Mouse (Mus musculus): ENCODE results near the gene Pik3ca.

GRCm38 (mm10) chr3:32396794-32397460 lies 544 bp upstream of the Pik3ca start:
- TF ChIP-seq CTCF (IDR thresholded peaks at IDR 0.05; ENCODE audit: extremely low read depth, insufficient read depth, low read length) = no peak
- peak; percentile 94 for TF ChIP-seq POLR2A (IDR thresholded peaks at IDR 0.05; ENCODE audit: extremely low read depth, insufficient read depth, low read length)
